In the genomic region with DNA sequence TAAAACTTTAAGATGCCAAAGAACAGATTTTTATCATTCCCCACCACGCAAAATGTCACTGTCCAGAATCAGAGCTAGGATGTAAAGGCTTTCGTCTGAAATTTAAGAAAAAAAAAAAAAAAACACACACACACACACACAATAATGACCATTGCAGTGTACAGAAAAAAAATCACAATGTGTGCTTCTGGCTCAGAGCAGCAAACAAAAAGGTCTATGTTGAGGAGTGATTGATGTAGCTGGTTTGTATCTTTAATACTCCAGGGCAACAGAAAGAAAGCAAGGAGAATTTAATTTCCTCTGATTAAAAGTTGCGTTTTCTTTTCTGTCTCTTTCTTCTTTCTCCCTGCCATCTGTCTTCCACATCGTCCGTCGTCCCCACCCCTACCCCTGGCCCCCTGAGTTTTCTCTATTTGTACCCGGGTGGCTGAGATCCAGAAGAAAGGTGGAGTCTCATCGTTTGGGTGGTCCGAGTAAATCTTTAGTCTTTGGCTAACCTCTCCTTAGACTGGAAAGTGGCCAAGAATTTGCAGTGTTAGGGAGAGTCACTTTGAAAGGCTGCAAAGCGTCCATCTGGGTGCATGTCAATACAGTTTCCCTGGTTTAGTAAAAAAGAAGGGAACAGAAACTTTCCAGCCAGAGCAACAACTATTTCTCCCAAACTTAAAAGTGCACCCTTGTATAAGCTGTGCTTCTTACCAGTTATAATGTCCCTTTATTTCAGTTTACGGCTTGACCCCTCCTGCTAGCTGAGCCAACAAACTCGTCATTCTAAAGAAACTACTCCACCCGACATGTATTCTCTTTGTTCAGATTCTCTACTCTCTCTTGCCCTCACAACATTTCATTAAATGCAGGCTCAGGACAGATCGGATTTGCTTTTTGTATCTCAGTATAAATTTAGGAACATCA, we compare ENCODE assay signal across 9 mouse cellular contexts.
DNase-seq lines count a peak whose midpoint lies in the region; ATAC-seq and TF ChIP-seq lines count a peak whose summit lies in the region.
"Had no signal": no experiment of that assay in that cellular context is flagged by ENCODE, and none has a peak within 500 bp of the region (broad histone marks: within the 10 kb centered on the region; RNA-seq: fewer than 3 reads in every experiment).

No protein-coding gene starts in this region.

- H3K36me3 ChIP-seq in limb, embryonic 12.5 days, result no peaks in the 10 kb centered on the region
- no peaks in the 10 kb centered on the region for H3K36me3 ChIP-seq in limb, embryonic 10.5 days
- no peaks in the 10 kb centered on the region for H3K36me3 ChIP-seq in intestine, postnatal 0 days (ENCODE audit: control insufficient read depth, insufficient read depth)
- H3K36me3 ChIP-seq: G1E had no signal

- 38% methylated on average over 14 of the region's 14 CpGs for WGBS in limb, embryonic 12.5 days
- WGBS in limb, embryonic 10.5 days, result 67% methylated on average over 14 of the region's 14 CpGs
- WGBS in intestine, postnatal 0 days, result 49% methylated on average over 14 of the region's 14 CpGs

- H3K9ac ChIP-seq in limb, embryonic 12.5 days (replicated peaks), result no peak overlapping the region
- H3K9ac ChIP-seq in intestine, postnatal 0 days (ENCODE audit: low read depth, low read length), result no peak overlapping the region

- intact Hi-C loops in gastrocnemius, adult 2 months (cut with DNase I), result no loop called here

- peak overlapping the region; percentile 51; the same call in 1 of the 2 replicates for H3K27ac ChIP-seq in limb, embryonic 12.5 days
- H3K27ac ChIP-seq in limb, embryonic 10.5 days, result no peak overlapping the region; the same call in 1 of the 2 replicates
- peak overlapping the region; percentile 69 for H3K27ac ChIP-seq in gastrocnemius, adult 2 months
- H3K27ac ChIP-seq in intestine, postnatal 0 days (ENCODE audit: low read depth, low read length), result no peak overlapping the region

- H3K27me3 ChIP-seq in limb, embryonic 12.5 days, result no peaks in the 10 kb centered on the region
- no peaks in the 10 kb centered on the region for H3K27me3 ChIP-seq in limb, embryonic 10.5 days (ENCODE audit: low read depth, poor library complexity, severe bottlenecking)
- no peaks in the 10 kb centered on the region for H3K27me3 ChIP-seq in intestine, postnatal 0 days (replicated peaks; ENCODE audit: control insufficient read depth, insufficient read depth, low read length)

- no peak for TF ChIP-seq CTCF in gastrocnemius, adult 2 months (IDR thresholded peaks at IDR 0.05)
- no peak for TF ChIP-seq CTCF in intestine, postnatal 0 days (IDR thresholded peaks at IDR 0.05; ENCODE audit: low read depth)

- peak overlapping the region; percentile 33 for H3K4me2 ChIP-seq in limb, embryonic 12.5 days
- peak overlapping the region; percentile 37; the same call in 1 of the 2 replicates for H3K4me2 ChIP-seq in intestine, postnatal 0 days (replicated peaks; ENCODE audit: low read depth)

- peaks cover 9% of the 10 kb centered on the region; the same call in 1 of the 2 replicates for H3K4me1 ChIP-seq in limb, embryonic 12.5 days (replicated peaks)
- no peaks in the 10 kb centered on the region; the same call in 1 of the 2 replicates for H3K4me1 ChIP-seq in limb, embryonic 10.5 days
- H3K4me1 ChIP-seq in intestine, postnatal 0 days (replicated peaks; ENCODE audit: control insufficient read depth, insufficient read depth, low read length), result no peaks in the 10 kb centered on the region

- no peaks in the 10 kb centered on the region for H3K9me3 ChIP-seq in limb, embryonic 12.5 days
- no peaks in the 10 kb centered on the region for H3K9me3 ChIP-seq in limb, embryonic 10.5 days (replicated peaks)
- no peaks in the 10 kb centered on the region for H3K9me3 ChIP-seq in intestine, postnatal 0 days (ENCODE audit: control insufficient read depth)

- no peak overlapping the region for H3K4me3 ChIP-seq in limb, embryonic 12.5 days (replicated peaks)
- H3K4me3 ChIP-seq in limb, embryonic 10.5 days, result no peak overlapping the region
- H3K4me3 ChIP-seq in gastrocnemius, adult 2 months, result peak overlapping the region; percentile 45
- no peak overlapping the region for H3K4me3 ChIP-seq in intestine, postnatal 0 days (ENCODE audit: low read depth, low read length)

- no peak for ATAC-seq in limb, embryonic 12.5 days (ENCODE audit: insufficient number of reproducible peaks, insufficient read depth, low FRiP score, low TSS enrichment, low read depth)
- no peak for ATAC-seq in intestine, postnatal 0 days

- no peak for DNase-seq in limb, embryonic 10.5 days (ENCODE audit: low spot score)
- DNase-seq in gastrocnemius, adult 2 months, result peak; percentile 42
- DNase-seq in retina, postnatal 1 day, result peak; percentile 63
- DNase-seq in T-cell, adult 2 months (ENCODE audit: low spot score), result no peak
- no peak for DNase-seq in right cerebral cortex, postnatal 4 days
- DNase-seq in cerebellum, adult 9-10 months, result no peak

Comparison
In these comparisons a context has a peak if more than half of its experiments do, and no peak if none do; other contexts are left out.
1. H3K27ac ChIP-seq: peak in limb, embryonic 12.5 days (single experiment) and gastrocnemius, adult 2 months (single experiment); none in limb, embryonic 10.5 days (single experiment) and intestine, postnatal 0 days (single experiment).
2. DNase-seq: peak in gastrocnemius, adult 2 months (single experiment) and retina, postnatal 1 day (single experiment); none in limb, embryonic 10.5 days (single experiment), T-cell, adult 2 months (single experiment), right cerebral cortex, postnatal 4 days (single experiment) and cerebellum, adult 9-10 months (single experiment).